Mouse (Mus musculus) liver (tissue): Measurements from ENCODE around the gene Nrxn3.

Source experiments
- DNase-seq: peaks from one replicate; pipeline ENCODE4 v3.0.0-alpha.2; 2020; ENCODE audit warnings: mixed read lengths

Gene Nrxn3

GRCm38 (mm10) chr12:89829927-89830326 is 1107.3 kb downstream of the Nrxn3 start:
- DNase-seq, result no peak

- no peak for DNase-seq
Observed at GRCm38 (mm10) chr12:89830350-89830749, 1107.7 kb downstream of the Nrxn3 start.

GRCm38 (mm10) chr12:89831300-89831699 is 1108.6 kb downstream of the Nrxn3 start:
- DNase-seq, result no peak

- DNase-seq, result no peak
Observed at GRCm38 (mm10) chr12:89836271-89836670, 1113.6 kb downstream of the Nrxn3 start.

- DNase-seq, result no peak
Observed at GRCm38 (mm10) chr12:89842861-89843260, 1120.2 kb downstream of the Nrxn3 start.

GRCm38 (mm10) chr12:89848116-89848515 is 1125.4 kb downstream of the Nrxn3 start:
- no peak for DNase-seq

GRCm38 (mm10) chr12:89854355-89854754 is 1131.7 kb downstream of the Nrxn3 start:
- no peak for DNase-seq

GRCm38 (mm10) chr12:89867124-89867523 is 1144.4 kb downstream of the Nrxn3 start:
- no peak for DNase-seq

- DNase-seq, result no peak
Observed at GRCm38 (mm10) chr12:89882617-89883370, 1160.1 kb downstream of the Nrxn3 start.

- no peak for DNase-seq
Observed at GRCm38 (mm10) chr12:89884576-89884975, 1161.9 kb downstream of the Nrxn3 start.

GRCm38 (mm10) chr12:89888647-89889046 is 1166.0 kb downstream of the Nrxn3 start:
- DNase-seq, result no peak

- no peak for DNase-seq
Observed at GRCm38 (mm10) chr12:89896901-89897300, 1174.2 kb downstream of the Nrxn3 start.

- no peak for DNase-seq
Observed at GRCm38 (mm10) chr12:89909578-89909977, 1186.9 kb downstream of the Nrxn3 start.

- DNase-seq, result no peak
Observed at GRCm38 (mm10) chr12:89918138-89918829, 1195.6 kb downstream of the Nrxn3 start.

- no peak for DNase-seq
Observed at GRCm38 (mm10) chr12:89932338-89932737, 1209.7 kb downstream of the Nrxn3 start.

- DNase-seq, result no peak
Observed at GRCm38 (mm10) chr12:89933630-89934029, 1211.0 kb downstream of the Nrxn3 start.

GRCm38 (mm10) chr12:89940746-89941145 is 1218.1 kb downstream of the Nrxn3 start:
- no peak for DNase-seq

- no peak for DNase-seq
Observed at GRCm38 (mm10) chr12:89945911-89946502, 1223.3 kb downstream of the Nrxn3 start.

GRCm38 (mm10) chr12:89946522-89946921 is 1223.8 kb downstream of the Nrxn3 start:
- DNase-seq, result no peak

- DNase-seq, result no peak
Observed at GRCm38 (mm10) chr12:89953237-89953636, 1230.6 kb downstream of the Nrxn3 start.

- no peak for DNase-seq
Observed at GRCm38 (mm10) chr12:89953649-89954048, 1231.0 kb downstream of the Nrxn3 start.

GRCm38 (mm10) chr12:89954441-89955070 is 1231.9 kb downstream of the Nrxn3 start:
- no peak for DNase-seq

- DNase-seq, result no peak
Observed at GRCm38 (mm10) chr12:89963073-89963472, 1240.4 kb downstream of the Nrxn3 start.
